Mouse (Mus musculus) kidney, embryonic 15.5 days (tissue): ENCODE data around the gene Rgs6. TPM values are rescaled to one million over a fixed set of nuclear protein-coding genes. Genes with fewer than 3 reads are reported as not detected.

Source experiments
- ATAC-seq: fragments of 200-750 bp; cut with Nextera tagmentation; replicated peaks from 2 replicates; pipeline ENCODE4 v1.8.0; 2017; ENCODE audit warnings: moderate TSS enrichment; ENCODE audit not compliant: low FRiP score
- H3K27ac ChIP-seq: fragments of 300-500 bp; sonication (generic); 2 replicates; pipeline ENCODE4 v1.5.1; 2015; ENCODE audit warnings: mild to moderate bottlenecking, inconsistent platforms
- H3K27me3 ChIP-seq: fragments of 300-500 bp; sonication (generic); 2 replicates; pipeline ENCODE4 v1.6.1; 2015; ENCODE audit warnings: inconsistent platforms
- H3K36me3 ChIP-seq: fragments of 300-500 bp; sonication (generic); 2 replicates; pipeline ENCODE4 v1.6.1; 2015; ENCODE audit warnings: inconsistent platforms
- H3K4me1 ChIP-seq: fragments of 300-500 bp; sonication (generic); 2 replicates; pipeline ENCODE4 v1.6.1; 2015; ENCODE audit warnings: inconsistent platforms
- H3K4me2 ChIP-seq: fragments of 300-500 bp; sonication (generic); 2 replicates; pipeline ENCODE4 v1.6.1; 2015; ENCODE audit warnings: moderate library complexity, mild to moderate bottlenecking, inconsistent platforms
- H3K4me3 ChIP-seq: fragments of 300-500 bp; sonication (generic); replicated peaks from 2 replicates; pipeline ENCODE4 v1.5.1; 2015; ENCODE audit warnings: mild to moderate bottlenecking, inconsistent platforms
- H3K9ac ChIP-seq: fragments of 300-500 bp; sonication (generic); 2 replicates; pipeline ENCODE4 v1.6.1; 2015; ENCODE audit warnings: mild to moderate bottlenecking, inconsistent platforms
- H3K9me3 ChIP-seq: fragments of 300-500 bp; sonication (generic); replicated peaks from 2 replicates; pipeline ENCODE4 v1.6.1; 2016; ENCODE audit warnings: inconsistent platforms
- WGBS: fragments of 180-500 bp; shearing (Covaris S2); methylation state at CpG from one replicate; pipeline ENCODE4 v1.1.7; 2015; ENCODE audit warnings: mixed read lengths; 5-methylcytosine and 5-hydroxymethylcytosine counted together
- polyA plus RNA-seq: library from polyadenylated mRNA; unstranded; fragments of >200 nt; fragmentation: Nextera tagmentation; extraction: Ambion mirVana; gene quantifications from 2 replicates; pipeline ENCODE4 v1.2.1, GENCODE M21; 2015

Rgs6 gene
- polyA plus RNA-seq, 1 experiment from 2014 or later: 1.8 TPM

DNA sequence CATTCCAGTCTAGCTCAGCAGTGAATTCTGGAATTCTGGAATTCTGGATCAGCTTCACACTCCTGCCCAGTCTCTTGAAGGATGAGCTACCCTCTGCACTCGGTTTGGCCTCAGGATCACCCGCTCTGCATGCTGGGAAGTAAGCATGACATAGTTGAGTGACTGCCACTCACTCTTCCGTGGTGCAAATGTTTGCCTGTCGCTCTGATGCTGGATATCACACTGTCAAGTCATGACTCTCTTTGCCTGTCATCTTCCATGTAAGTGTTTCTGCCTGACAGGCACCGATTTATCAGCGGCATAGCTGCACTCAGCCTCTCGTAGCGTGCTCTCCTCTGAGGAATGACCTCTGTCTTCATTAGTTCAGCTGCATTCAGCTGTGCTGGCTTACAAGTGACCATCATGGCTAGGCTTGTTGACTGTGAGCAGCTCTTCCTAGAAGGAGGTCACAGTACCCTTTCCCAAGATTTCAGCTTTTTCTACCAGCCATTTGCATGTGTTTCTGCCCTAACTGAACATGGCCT, 135.0 kb downstream of the Rgs6 start:
- 85% methylated on average over 8 of the region's 8 CpGs for WGBS
- H3K4me3 ChIP-seq: no peak overlapping the region
- ATAC-seq: no peak
- H3K9me3 ChIP-seq: no peaks in the 10 kb centered on the region
- no peaks in the 10 kb centered on the region for H3K27me3 ChIP-seq
- H3K4me2 ChIP-seq: no peak overlapping the region
- H3K9ac ChIP-seq: no peak overlapping the region
- H3K27ac ChIP-seq: no peak overlapping the region
- H3K4me1 ChIP-seq: no peaks in the 10 kb centered on the region
- H3K36me3 ChIP-seq: no peaks in the 10 kb centered on the region

DNA sequence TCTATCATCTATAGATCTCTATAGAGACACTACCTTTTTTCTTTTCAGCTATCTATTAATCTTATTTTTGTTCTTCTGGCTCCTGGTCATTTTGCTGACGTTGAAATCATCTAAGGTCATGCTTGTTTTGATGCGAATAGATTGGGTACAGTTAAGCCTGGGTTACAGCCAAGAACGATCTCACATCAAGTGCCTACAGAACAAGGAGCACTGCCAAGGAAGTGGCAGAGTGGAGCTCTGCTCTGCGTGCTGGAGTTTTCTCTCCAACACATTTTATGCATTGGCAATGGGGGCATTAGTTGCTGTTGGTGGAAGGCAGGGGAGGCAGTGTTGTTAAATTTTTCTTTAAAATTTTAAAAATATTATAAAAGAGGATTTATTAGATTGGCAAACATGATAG, 138.2 kb downstream of the Rgs6 start:
- no peak overlapping the region for H3K4me3 ChIP-seq
- H3K36me3 ChIP-seq: no peaks in the 10 kb centered on the region
- no peak overlapping the region for H3K9ac ChIP-seq
- H3K9me3 ChIP-seq: no peaks in the 10 kb centered on the region
- no peak overlapping the region for H3K4me2 ChIP-seq
- H3K27me3 ChIP-seq: no peaks in the 10 kb centered on the region
- no peak overlapping the region for H3K27ac ChIP-seq
- WGBS: 91% methylated on average over 4 of the region's 4 CpGs
- no peak for ATAC-seq
- H3K4me1 ChIP-seq: no peaks in the 10 kb centered on the region

DNA sequence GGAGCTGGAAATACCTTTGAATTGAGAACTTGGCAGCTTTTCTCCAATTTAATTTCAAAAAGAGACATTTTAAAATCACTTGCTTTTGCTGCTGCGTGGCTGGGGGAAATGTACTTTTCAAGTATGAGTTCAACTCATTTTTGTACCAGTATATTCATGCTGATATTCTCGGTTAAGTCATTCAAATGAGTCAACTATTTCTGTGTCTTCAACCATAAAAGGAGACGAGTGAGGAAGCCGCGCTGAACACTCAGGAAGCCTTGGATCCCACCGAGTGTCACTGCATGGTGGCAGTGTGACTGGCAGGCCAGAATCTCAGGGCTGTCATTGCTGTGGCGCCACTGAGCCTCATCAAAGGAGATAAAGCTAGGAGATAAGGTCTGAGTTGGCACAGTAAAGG, 143.5 kb downstream of the Rgs6 start:
- Histone ChIP-seq H3K4me3 (no peak overlapping the region), H3K4me2 (no peak overlapping the region), H3K27ac (no peak overlapping the region; the same call in 1 of the 2 replicates), H3K9ac (no peak overlapping the region), H3K36me3 (no peaks in the 10 kb centered on the region), H3K9me3 (no peaks in the 10 kb centered on the region), H3K27me3 (no peaks in the 10 kb centered on the region), H3K4me1 (no peaks in the 10 kb centered on the region)
- 68% methylated on average over 7 of the region's 7 CpGs for WGBS
- ATAC-seq: peak; percentile 12; the same call in 1 of the 2 replicates

DNA sequence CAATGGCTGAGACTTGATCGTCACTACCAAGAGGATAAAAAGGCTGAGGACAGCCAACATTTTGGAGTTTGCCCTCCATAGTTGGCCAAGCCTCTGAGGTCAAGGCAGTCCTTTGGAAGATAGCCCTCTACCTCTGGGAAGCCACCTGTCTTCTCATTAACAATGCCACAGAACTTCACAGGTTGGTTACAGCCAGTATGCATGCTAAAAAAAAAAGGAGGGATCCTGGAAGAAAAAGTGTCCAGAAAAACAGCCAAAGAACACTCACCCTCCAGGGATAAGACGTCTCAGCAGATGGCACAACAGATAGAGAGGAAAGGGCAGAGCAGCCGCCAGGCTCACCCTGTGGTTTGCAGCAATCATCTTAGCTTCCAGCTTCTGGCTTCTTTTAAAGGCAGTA, 154.9 kb downstream of the Rgs6 start:
- H3K4me3 ChIP-seq: no peak overlapping the region
- no peak overlapping the region for H3K9ac ChIP-seq
- ATAC-seq: no peak
- no peak overlapping the region for H3K27ac ChIP-seq
- whole genome bisulfite sequencing: 79% methylated on average over 3 of the region's 3 CpGs
- no peak overlapping the region for H3K4me2 ChIP-seq
- H3K36me3 ChIP-seq: no peaks in the 10 kb centered on the region
- H3K9me3 ChIP-seq: no peaks in the 10 kb centered on the region
- no peaks in the 10 kb centered on the region for H3K27me3 ChIP-seq
- no peaks in the 10 kb centered on the region for H3K4me1 ChIP-seq

DNA sequence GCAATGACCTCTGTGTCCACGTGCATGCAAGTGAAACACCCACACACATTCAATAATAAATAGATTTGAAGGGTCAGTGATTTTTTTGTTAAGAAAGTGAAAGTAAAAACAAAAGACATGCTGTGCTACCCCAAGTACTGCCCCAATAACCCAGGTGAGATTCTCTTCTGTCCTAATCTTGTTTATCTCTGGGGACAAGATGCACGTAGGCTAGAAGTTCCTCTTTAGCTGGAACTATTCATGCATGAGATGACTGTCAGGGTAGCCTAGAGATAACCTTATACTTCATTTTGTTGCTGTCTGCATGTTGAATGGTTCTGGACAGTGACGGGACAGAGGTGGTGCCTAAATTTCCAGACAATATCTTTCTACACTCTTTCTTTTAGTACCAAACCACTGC, 155.9 kb downstream of the Rgs6 start:
- Histone ChIP-seq H3K9ac (no peak overlapping the region), H3K4me2 (no peak overlapping the region), H3K9me3 (no peaks in the 10 kb centered on the region), H3K4me3 (no peak overlapping the region), H3K4me1 (no peaks in the 10 kb centered on the region), H3K27me3 (no peaks in the 10 kb centered on the region), H3K36me3 (no peaks in the 10 kb centered on the region), H3K27ac (no peak overlapping the region)
- no peak for ATAC-seq
- 60% methylated on average over 3 of the region's 3 CpGs for WGBS

DNA sequence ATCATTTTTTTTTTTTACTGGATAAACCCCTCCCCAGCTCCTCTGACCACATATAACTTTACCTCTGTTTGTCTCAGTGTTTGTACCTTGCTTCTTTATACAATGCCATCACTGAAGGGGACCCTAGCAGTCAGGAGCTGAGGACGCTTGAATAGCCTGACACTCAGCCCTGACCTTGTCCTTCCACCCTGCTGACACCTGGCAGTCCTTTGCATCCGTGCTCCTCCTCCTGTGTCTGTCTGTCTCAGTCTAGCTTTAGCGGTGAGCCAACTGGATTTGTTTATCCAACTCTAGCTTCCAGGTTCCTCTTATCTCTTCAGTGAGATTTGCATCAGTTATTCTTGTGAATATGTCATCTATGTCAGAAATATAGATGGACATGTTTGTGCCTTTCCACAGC, 156.7 kb downstream of the Rgs6 start:
- H3K27ac ChIP-seq: no peak overlapping the region
- 47% methylated on average over 3 of the region's 3 CpGs for WGBS
- H3K9ac ChIP-seq: no peak overlapping the region
- H3K4me1 ChIP-seq: no peaks in the 10 kb centered on the region
- H3K27me3 ChIP-seq: no peaks in the 10 kb centered on the region
- no peak overlapping the region for H3K4me3 ChIP-seq
- H3K36me3 ChIP-seq: no peaks in the 10 kb centered on the region
- no peaks in the 10 kb centered on the region for H3K9me3 ChIP-seq
- ATAC-seq: no peak
- no peak overlapping the region for H3K4me2 ChIP-seq

DNA sequence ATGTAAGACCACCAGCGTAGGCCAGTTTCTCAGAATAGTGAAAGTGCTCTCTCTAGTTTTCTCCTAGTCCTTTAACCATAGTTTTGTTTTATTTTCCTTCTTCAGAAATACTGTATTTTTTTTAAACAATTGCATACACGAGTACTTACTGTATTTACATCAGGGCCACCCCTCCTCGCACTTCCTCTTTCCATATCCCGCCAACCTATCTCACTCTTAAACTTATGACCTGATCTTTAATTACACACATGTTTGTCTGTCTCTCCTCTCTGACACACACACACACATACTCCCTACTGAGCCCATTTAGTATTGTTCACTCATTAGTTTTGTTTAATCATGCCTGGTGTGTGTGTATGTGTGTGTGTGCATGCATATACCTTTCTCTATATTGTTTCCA, 159.0 kb downstream of the Rgs6 start:
- Histone ChIP-seq H3K4me1 (no peaks in the 10 kb centered on the region), H3K9ac (no peak overlapping the region), H3K9me3 (no peaks in the 10 kb centered on the region), H3K4me3 (no peak overlapping the region), H3K27me3 (no peaks in the 10 kb centered on the region), H3K27ac (no peak overlapping the region), H3K4me2 (no peak overlapping the region), H3K36me3 (no peaks in the 10 kb centered on the region)
- no peak for ATAC-seq
- 84% methylated on average over 4 of the region's 4 CpGs for WGBS

DNA sequence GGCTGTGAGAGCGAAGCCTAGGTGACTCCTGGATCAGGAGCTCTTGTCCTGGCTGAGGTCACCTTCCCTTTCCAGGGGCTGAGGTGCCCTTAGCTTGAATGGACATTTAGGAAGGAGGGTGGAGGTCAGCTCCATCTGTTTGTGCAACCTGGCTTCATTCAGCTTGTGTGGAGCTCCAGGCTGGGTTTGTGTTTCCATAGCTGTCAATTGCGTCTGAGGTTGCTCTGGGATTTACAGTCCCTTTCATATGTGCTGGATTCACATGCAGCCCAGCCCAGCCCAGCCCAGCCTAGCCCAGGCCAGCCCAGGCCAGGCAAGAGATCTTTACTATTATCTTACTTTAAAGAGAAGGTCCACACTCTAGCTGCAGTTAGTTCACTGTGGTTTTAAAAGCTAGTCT, 163.8 kb downstream of the Rgs6 start:
- Histone ChIP-seq H3K27me3 (no peaks in the 10 kb centered on the region), H3K36me3 (no peaks in the 10 kb centered on the region), H3K9me3 (no peaks in the 10 kb centered on the region), H3K27ac (no peak overlapping the region), H3K9ac (no peak overlapping the region), H3K4me2 (no peak overlapping the region), H3K4me3 (no peak overlapping the region), H3K4me1 (peaks cover 3% of the 10 kb centered on the region; the same call in 1 of the 2 replicates)
- ATAC-seq: no peak
- WGBS: 66% methylated on average over 2 of the region's 2 CpGs

DNA sequence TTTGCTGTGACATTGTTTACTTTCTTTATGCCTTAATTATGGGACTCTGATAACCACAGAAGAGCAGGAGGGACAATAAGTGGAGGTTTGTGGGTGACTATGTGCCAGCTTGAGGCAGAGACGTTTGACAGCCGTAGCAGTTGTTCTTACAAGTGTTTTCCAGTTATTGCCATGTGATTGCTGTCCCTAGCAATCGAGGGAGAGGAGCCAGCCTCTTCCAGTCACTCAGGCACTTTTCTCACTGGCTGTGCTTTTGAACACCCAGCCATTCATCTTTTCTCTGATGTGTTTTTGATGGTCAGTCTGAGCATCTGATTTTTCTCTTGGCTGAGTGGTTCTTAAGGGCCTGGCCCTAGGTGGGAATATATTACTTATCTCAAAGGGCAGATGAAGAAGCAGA, 166.4 kb downstream of the Rgs6 start:
- H3K4me1 ChIP-seq: peaks cover 4% of the 10 kb centered on the region; the same call in 1 of the 2 replicates
- no peaks in the 10 kb centered on the region for H3K27me3 ChIP-seq
- H3K9ac ChIP-seq: no peak overlapping the region
- H3K4me2 ChIP-seq: no peak overlapping the region
- ATAC-seq: no peak
- no peak overlapping the region for H3K4me3 ChIP-seq
- no peaks in the 10 kb centered on the region for H3K36me3 ChIP-seq
- no peak overlapping the region for H3K27ac ChIP-seq
- no peaks in the 10 kb centered on the region for H3K9me3 ChIP-seq
- WGBS: 29% methylated on average over 3 of the region's 3 CpGs

DNA sequence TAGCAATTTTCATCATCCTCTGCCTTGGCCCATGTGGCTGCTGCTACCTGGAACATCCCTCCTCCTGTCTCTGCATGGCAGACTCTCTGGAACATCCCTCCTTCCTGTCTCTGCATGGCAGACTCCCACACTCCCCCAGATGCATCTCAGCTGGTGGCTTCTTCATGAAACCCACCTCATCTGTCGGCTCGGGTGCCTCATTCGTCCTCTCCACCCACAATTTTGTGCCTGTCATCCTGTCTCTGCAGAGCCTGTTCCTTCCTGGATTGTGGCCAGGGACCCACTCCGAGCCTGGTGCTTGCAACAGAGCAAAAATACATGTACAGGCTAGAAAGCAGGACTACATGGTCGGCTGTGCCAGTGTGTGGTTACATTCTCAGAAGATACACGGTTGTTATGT, 168.7 kb downstream of the Rgs6 start:
- ATAC-seq: peak; percentile 46; the same call in 1 of the 2 replicates
- no peaks in the 10 kb centered on the region for H3K36me3 ChIP-seq
- no peak overlapping the region for H3K9ac ChIP-seq
- H3K4me1 ChIP-seq: peaks cover 4% of the 10 kb centered on the region; the same call in 1 of the 2 replicates
- no peak overlapping the region for H3K4me2 ChIP-seq
- no peak overlapping the region for H3K27ac ChIP-seq
- no peaks in the 10 kb centered on the region for H3K27me3 ChIP-seq
- WGBS: 38% methylated on average over 6 of the region's 6 CpGs
- no peaks in the 10 kb centered on the region for H3K9me3 ChIP-seq
- no peak overlapping the region for H3K4me3 ChIP-seq

DNA sequence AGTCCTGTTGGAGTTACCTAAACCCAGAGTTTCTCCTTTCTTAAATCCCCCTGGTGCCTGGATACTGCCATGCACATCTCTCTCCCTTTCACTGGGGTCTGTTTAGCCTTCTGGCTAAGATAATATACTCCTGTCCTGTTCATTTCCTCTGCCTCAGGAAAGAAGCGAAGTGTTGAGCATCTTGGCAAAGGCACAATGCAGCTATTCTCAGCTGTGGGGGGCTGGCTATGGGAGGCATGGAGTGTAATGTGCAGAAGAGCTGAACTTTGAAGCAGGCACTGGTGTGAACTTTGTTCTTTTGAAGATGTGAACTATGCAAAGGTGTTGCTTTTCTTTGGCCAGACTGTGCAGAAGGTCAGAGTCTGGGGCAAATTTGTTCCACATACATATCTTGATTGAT, 169.3 kb downstream of the Rgs6 start:
- Histone ChIP-seq H3K4me2 (no peak overlapping the region), H3K4me3 (no peak overlapping the region), H3K4me1 (peaks cover 4% of the 10 kb centered on the region; the same call in 1 of the 2 replicates), H3K27ac (no peak overlapping the region), H3K9me3 (no peaks in the 10 kb centered on the region), H3K27me3 (no peaks in the 10 kb centered on the region), H3K36me3 (no peaks in the 10 kb centered on the region), H3K9ac (no peak overlapping the region)
- ATAC-seq: no peak
- WGBS: 40% methylated on average over 1 of the region's 1 CpGs

DNA sequence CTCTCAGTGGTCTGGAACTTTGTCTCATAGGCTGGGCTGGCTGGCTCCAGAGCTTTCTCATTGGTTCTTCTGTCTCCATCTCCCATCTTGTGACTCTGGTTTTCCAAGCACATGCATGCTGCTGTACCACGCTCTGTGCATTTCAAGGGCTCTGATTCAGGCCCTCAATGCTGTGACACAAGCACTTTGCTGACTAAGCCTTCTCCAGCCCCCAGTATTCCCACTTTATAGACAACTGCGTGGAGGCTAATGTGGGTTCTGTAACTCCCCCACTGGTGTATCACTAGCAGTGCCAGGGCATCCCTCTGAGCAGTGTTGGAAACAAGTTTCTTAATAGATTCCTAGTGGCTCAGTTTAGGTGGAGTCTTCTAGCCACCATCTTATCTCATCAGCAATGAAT, 174.0 kb downstream of the Rgs6 start:
- WGBS: 81% methylated on average over 2 of the region's 2 CpGs
- H3K4me1 ChIP-seq: no peaks in the 10 kb centered on the region
- no peaks in the 10 kb centered on the region for H3K36me3 ChIP-seq
- no peak for ATAC-seq
- H3K27me3 ChIP-seq: no peaks in the 10 kb centered on the region
- H3K4me2 ChIP-seq: no peak overlapping the region
- no peak overlapping the region for H3K9ac ChIP-seq
- H3K27ac ChIP-seq: no peak overlapping the region
- H3K9me3 ChIP-seq: no peaks in the 10 kb centered on the region
- no peak overlapping the region for H3K4me3 ChIP-seq

DNA sequence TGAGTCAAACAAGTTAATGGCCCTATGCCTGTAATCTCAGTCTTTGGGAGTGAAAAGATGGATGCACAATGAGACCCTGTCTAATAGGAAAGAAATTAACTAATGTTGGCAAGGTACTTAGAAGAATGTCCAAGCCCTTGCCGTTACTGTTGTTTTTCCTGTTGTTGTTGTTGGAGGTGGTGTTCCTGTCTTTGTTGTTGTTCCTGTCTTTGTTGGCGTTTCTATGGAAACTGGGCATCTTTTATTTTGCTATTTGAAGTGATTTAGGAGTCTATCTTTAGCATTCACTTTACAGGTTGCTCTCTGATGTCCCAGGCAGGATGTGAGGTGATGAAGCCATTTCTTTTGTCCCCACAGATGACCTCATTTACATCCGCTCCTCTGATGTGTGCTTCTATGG, 180.6 kb downstream of the Rgs6 start:
- no peaks in the 10 kb centered on the region for H3K36me3 ChIP-seq
- no peak overlapping the region for H3K27ac ChIP-seq
- H3K9ac ChIP-seq: no peak overlapping the region
- no peaks in the 10 kb centered on the region for H3K4me1 ChIP-seq
- no peak overlapping the region for H3K4me3 ChIP-seq
- 78% methylated on average over 3 of the region's 3 CpGs for WGBS
- no peaks in the 10 kb centered on the region for H3K27me3 ChIP-seq
- no peaks in the 10 kb centered on the region for H3K9me3 ChIP-seq
- ATAC-seq: no peak
- no peak overlapping the region for H3K4me2 ChIP-seq
